Mouse (Mus musculus): ENCODE data around the gene Smtn.

DNA sequence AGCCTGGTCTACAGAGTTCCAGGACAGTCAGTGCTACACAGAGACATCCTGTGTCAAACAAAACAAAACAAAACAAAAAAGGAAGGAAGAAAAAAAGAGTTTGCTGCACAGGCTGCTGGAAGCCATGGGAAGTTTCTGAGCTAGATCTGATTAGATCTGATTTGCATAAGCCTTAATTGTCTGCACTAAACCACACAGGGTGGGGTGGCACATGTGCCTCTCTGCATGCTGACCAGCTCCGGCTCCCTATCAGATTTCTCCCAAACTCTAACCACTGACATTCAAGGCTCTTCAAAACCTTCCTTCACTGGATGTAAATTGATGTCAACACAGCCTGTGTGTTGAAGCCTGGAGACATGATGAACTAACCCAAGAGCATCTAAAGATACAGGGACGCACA, 6.6 kb upstream of the Smtn start:
- TF ChIP-seq POLR2A (IDR thresholded peaks at IDR 0.05; ENCODE audit: insufficient read depth, low read depth, low read length) (no peak), CTCF (IDR thresholded peaks at IDR 0.05; ENCODE audit: insufficient read depth, low read depth, low read length) (no peak)
